Mouse (Mus musculus) c-Kit-positive CD71-positive TER-119-positive erythroid progenitor cells, embryonic 14.5 days (primary cell): Measurements from ENCODE around the gene Kcnma1.

Experiments
- DNase-seq: peaks from one replicate; pipeline ENCODE4 v3.0.0-alpha.2; 2013; ENCODE audit warnings: low spot score

The Kcnma1 gene

GRCm38 (mm10) chr14:23774542-23774941 is 239.7 kb downstream of the Kcnma1 start:
- DNase-seq, result no peak

- DNase-seq, result no peak
Observed at GRCm38 (mm10) chr14:23772685-23773084, 241.6 kb downstream of the Kcnma1 start.

DNA sequence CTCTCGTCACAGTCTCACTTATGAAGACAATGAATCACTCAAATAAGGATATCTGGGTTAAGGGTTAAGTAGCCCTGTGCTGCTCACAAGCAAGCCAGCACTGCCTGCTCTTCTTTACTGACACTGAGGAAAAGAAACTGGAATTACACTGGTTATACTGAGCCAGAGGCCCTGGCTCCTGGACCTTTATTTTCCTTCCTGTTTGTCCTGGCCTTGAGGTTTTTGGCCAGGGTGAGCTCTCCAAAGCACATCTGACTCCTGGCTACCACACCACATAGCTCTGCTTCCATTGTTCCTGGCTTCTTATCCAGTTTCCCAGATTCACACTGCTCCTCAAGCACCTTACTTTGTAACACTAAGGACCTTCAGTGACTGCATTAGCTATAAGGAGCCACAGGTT is 242.5 kb downstream of the Kcnma1 start:
- DNase-seq, result no peak

DNA sequence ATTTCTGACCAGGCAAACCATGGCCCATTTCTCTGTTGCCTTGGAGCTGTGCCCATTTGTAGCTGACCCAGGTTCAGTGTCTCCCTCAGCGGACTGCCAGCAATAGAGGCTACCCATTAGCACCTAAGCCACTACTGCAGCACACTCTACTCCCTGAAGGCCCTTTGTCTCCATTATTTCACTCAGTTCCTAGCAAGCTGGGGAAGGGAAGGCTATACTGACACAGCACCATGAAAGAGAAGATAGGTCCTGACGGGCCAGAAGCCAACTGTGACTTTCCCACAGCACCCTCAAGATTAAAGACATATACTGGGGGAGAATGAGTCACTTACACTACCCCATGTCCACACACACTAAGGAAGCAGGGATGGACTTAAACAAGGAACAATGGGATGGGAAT is 251.8 kb downstream of the Kcnma1 start:
- no peak for DNase-seq

GRCm38 (mm10) chr14:23759626-23760025 is 254.7 kb downstream of the Kcnma1 start:
- no peak for DNase-seq

DNA sequence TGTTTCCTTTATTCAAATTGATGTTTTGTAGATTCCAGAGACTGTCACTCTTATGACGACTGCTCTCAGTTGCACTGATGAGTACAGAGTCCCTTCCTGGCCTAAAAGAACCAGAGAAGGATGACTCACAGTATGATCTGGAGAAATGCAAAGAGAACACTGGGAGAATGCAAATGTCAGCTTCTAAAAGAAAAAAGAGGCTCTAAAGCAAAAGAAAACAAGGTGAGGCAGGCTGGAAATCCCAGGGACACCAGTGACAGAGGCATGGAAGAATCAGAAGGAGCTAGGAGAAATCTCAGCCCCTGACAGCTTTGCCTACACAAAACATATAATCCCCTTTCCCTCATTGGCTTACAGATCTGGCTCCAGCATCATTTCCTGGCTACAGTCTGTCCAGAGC is 255.9 kb downstream of the Kcnma1 start:
- no peak for DNase-seq

DNA sequence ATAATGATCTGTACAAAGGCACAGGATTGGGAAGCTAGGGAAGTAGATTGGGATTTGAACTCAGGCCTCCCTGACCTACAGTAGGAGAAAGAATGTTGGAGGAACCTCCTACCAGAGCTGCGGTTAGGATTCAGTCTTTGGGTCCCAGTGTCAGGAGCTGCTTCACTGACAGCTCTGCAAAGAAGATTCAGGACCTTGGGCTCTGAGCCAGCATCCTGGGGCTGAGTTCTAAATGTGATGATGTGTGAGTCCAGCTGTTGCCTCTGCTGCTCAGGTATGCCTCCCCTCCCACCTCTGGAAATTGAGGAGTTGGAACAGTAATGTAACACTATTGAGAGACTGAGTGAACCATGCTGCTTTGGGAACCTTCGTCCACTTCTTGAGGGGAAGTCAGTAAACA is 266.3 kb downstream of the Kcnma1 start:
- DNase-seq, result no peak

- DNase-seq, result no peak
Observed at GRCm38 (mm10) chr14:23746976-23747375, 267.3 kb downstream of the Kcnma1 start.

DNA sequence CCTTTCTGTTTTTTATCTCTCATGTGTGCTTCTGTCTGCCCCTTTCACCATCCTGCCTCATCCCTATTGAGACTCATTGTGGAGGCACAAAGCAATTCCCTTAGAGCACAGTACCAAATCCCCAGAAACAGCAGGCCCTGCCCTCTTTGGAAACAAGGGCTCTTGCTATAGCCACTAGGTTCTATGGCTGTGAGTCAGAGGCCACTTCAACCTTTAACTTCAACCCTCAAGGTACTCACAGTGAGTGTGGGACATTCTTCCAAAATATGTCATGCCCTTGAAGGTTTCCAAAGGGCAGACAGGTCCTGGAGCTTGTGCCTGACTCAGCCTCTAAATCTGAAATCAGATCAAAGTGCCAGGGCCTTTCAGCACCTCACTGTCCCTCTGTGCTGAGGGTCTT is 272.8 kb downstream of the Kcnma1 start:
- DNase-seq, result no peak

- DNase-seq, result no peak
Observed at GRCm38 (mm10) chr14:23734200-23734599, 280.1 kb downstream of the Kcnma1 start.

- no peak for DNase-seq
Observed at GRCm38 (mm10) chr14:23729377-23729776, 284.9 kb downstream of the Kcnma1 start.

DNA sequence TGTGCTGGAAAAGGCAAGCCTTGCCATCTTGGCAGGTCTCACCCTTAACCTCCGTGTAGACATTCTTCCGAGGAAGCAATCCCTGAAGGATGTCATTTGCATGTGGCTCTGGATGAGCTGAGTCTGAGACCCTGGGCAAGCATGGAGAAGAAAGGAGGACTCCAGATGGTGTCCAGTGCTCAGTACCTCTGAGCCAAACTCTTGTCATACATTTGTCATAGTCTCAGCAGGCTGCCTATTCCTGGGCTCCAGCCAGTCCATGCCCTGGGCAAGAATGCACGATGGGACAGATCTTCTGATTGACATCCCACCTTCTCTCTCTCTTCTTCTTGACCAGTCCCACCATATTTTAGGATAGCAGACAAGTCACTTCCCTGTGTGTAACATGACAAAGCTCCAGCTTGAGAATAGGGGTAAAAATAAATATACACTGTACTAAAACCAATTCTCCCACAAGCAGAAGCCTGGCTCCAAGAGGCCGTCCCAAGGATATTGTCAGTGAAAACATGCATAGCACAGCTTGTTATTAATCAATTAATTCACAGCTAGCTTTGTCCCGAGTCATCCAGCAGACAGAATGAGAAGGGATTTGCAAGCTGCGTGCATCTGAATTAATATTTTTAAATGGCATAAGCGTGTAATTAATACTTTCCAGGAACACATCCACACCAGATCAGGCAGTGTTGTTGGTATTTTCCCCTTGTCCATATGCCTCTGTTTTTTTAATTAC is 290.4 kb downstream of the Kcnma1 start:
- no peak for DNase-seq

- no peak for DNase-seq
Observed at GRCm38 (mm10) chr14:23719246-23719645, 295.0 kb downstream of the Kcnma1 start.

DNA sequence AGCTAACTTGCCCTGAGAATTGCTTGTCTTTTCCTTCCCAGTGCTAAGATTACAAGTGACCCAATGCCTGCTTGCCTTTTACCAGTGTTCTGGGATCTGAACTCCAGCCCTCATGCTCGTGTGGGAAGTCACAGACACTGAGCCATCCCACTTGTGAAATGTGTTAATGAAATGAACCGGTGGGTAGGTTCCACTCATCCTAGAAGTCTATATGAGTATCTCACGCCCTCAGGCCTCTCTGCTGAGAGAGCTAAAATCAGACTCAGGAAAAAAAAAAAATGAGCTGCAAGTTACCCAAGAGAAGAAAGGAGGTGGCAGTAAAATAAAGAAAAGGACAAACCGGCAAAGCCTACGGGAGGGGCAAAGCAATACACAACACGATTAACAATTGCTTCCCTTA is 295.6 kb downstream of the Kcnma1 start:
- no peak for DNase-seq

DNA sequence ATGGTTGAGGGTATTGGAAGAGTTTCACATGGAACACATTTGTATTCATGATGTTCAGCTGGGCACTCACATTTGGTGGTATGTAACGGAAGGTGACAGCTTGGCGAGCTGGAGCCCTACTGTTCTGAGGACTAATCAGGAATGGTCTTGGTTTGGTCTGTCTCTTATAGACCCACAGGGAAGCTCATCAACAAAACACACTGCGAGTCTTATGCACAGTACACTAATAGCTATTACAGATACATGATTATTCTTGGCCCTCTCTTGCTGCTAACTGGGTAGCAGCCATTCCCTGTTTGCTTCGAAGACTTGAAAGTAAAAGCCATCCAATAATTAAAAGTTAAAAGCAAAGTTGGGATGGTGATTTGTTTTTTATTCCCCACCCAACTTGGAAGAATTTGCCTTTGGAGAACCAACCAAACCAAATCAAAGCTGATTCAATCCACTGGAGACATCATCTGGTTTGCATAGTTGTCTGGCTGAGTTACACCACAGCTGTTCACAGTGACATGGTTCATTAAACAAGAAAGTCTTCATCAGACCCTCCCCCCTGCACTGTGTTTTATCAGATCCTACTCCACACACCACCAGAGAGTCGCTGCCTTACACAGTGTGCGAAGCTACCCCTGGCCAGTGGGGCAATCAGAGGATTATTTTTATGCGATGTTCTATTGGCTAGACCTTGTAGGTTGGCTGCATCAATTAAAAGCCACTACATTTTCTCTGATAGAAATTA is 299.7 kb downstream of the Kcnma1 start:
- DNase-seq, result no peak

GRCm38 (mm10) chr14:23712891-23713290 is 301.4 kb downstream of the Kcnma1 start:
- no peak for DNase-seq

DNA sequence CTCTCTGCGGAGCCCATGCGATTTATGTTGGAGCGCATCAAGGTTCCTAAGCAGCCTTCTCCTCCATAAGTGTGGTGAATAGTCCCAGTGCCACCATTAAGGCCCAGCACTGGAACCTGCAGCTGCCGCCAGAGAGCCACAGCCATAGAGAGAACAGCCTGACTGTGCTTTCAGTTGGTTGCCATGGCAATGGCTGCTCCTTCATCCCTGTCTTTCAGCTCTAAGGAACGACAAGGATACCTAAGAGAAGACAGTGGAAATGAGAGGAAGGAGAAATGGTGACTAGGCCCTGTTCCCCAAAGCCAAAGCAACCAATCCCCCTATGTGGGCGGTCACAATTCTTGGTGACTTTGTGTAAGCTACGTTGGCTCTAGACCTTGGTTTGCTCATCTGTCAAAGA is 303.3 kb downstream of the Kcnma1 start:
- DNase-seq, result no peak

DNA sequence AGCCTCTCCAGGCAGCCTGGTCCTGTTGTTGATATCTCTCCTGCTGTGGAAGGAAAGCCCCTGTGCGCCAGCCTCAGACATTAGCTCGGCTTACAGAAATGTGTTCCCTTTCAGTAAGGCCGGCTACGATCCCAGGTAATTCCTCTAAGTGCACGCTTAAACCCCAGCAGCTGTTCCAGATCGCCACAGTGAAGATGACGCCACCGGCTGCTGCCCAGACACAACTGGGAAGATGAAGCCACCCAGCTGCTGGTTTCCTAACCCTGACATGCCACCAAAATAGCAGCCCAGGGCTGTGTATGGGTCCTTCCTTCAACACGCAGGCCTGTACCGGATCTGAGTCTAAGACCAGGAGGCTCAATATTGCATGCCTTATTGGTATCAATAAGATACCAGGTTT is 307.5 kb downstream of the Kcnma1 start:
- no peak for DNase-seq

GRCm38 (mm10) chr14:23705647-23706046 is 308.6 kb downstream of the Kcnma1 start:
- DNase-seq, result no peak

GRCm38 (mm10) chr14:23704303-23704702 is 310.0 kb downstream of the Kcnma1 start:
- DNase-seq, result no peak

DNA sequence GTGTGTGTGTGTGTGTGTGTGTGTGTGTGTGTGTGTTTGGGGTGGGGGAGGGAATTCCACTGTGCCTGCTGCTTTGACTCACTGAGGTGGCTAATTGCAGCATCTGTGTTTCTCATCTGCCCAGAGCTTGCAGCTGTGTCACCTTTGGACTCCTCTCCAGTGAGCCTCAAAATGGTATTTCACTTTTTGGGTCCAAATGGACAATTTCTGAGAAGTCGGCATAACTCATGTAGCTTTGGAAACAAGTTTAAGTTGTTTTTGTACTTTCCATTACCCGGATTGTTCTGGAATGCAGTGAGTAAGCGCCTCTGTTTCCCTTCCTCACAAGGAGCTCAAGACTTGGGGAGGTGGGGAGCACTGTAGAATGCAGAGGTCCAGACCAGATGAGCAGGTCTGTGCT is 317.9 kb downstream of the Kcnma1 start:
- no peak for DNase-seq

DNA sequence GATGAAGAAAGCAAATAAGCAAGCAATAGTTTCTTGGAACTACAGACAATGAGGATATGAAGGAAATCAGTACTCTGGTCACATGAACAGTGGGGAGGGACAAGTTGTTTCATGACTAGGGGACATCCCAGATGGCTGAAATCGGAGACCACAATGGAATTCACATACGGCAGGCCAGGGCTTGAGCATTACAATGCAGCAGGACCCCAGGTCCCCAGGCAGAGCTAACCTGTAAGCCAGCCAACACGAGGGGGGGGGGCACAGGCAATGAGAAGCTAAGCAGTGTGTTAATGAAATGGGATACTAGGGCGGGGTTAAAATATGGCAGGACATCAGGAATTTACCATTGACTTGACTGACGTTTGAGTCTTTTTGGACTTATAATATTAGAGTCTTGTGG is 324.6 kb downstream of the Kcnma1 start:
- no peak for DNase-seq

GRCm38 (mm10) chr14:23688513-23688912 is 325.8 kb downstream of the Kcnma1 start:
- DNase-seq, result no peak
